ENCODE assay signal across 24 mouse cellular contexts in genomic region chr7:115025803-115026202, GRCm38 (mm10).
"Had no signal": no experiment of that assay in that cellular context is flagged by ENCODE, and none has a peak within 500 bp of the region (broad histone marks: within the 10 kb centered on the region; RNA-seq: fewer than 3 reads in every experiment).

No protein-coding gene starts in this region.

- H3K4me2 ChIP-seq: kidney, embryonic 15.5 days; limb, embryonic 12.5 days; limb, embryonic 15.5 days; liver, embryonic 11.5 days; lung, embryonic 14.5 days; midbrain, embryonic 11.5 days; neural tube, embryonic 12.5 days; neural tube, embryonic 15.5 days had no signal

- DNase-seq: kidney, adult 11 months; kidney, adult 8-10 months; kidney, postnatal 10 days; kidney, postnatal 36 days; layer of hippocampus, postnatal 36 days; liver, postnatal 0 days; lung, embryonic 14.5 days; lung, postnatal 10 days; lung, postnatal 36 days; midbrain, embryonic 14.5 days; right cerebral cortex, adult 18-20 months; right cerebral cortex, postnatal 14 days; right cerebral cortex, postnatal 4 days; thymus, postnatal 25 days had no signal

- H3K9ac ChIP-seq: kidney, embryonic 15.5 days; limb, embryonic 12.5 days; limb, embryonic 15.5 days; liver, embryonic 14.5 days; liver, postnatal 0 days; lung, embryonic 14.5 days; neural tube, embryonic 12.5 days; neural tube, embryonic 15.5 days had no signal

- H3K4me1 ChIP-seq: kidney, embryonic 15.5 days; limb, embryonic 12.5 days; limb, embryonic 15.5 days; neural tube, embryonic 12.5 days; neural tube, embryonic 15.5 days had no signal

- H3K36me3 ChIP-seq: kidney, embryonic 15.5 days; limb, embryonic 12.5 days; limb, embryonic 15.5 days; neural tube, embryonic 12.5 days; neural tube, embryonic 15.5 days had no signal

- H3K9me3 ChIP-seq: kidney, embryonic 15.5 days; limb, embryonic 12.5 days; limb, embryonic 15.5 days; neural tube, embryonic 12.5 days; neural tube, embryonic 15.5 days had no signal

- H3K27me3 ChIP-seq: kidney, embryonic 15.5 days; limb, embryonic 12.5 days; limb, embryonic 15.5 days; neural tube, embryonic 12.5 days; neural tube, embryonic 15.5 days had no signal

- H3K4me3 ChIP-seq: kidney, embryonic 15.5 days; left cerebral cortex, adult 2 months; limb, embryonic 12.5 days; limb, embryonic 15.5 days; neural tube, embryonic 12.5 days; neural tube, embryonic 15.5 days had no signal

- ATAC-seq: liver, postnatal 0 days had no signal

- H3K27ac ChIP-seq: kidney, embryonic 15.5 days; left cerebral cortex, adult 2 months; limb, embryonic 12.5 days; limb, embryonic 15.5 days; liver, embryonic 14.5 days; neural tube, embryonic 12.5 days; neural tube, embryonic 15.5 days; stomach, postnatal 0 days had no signal
